Mouse (Mus musculus): ENCODE measurements around the gene Tnip2. TPM values are rescaled to one million over a fixed set of nuclear protein-coding genes. Genes with fewer than 3 reads are reported as not detected.

The Tnip2 gene
- total RNA-seq, 2 experiments from 2014 or later = 19.2 to 30.8 TPM

DNA sequence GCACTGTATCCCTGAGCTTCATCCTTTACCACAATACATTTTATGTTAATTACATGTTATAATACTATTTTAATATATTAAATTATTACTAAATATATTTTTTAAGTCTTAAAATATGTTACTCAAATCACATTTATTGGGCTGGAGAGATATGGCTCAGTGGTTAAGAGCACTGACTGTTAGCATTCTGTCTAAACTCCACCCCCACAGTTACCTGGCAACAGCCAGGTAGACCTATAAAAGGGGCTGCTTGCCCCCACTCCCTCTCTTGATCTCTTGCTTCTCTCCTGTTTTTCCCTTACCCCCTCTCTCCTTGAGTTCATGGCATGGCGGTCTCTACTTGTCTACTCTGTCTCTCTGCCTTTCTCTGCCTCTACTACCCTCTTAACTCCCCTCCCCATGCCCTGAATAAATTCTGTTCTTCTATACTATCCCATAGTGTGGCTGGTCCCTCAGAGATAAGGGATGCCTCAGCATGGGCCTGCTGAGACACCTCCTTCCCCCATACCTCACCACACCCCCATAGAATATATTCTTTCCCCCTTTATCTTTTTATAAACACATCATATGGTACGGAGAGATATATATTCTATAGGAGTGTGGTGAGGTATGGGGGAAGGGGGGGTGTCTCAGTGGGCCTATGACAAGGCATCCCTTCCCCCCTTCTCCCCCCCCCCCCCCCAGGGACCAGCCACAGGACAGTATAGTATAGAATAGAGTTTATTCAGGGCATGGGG is 45.6 kb downstream of the Tnip2 start:
- no peak for DNase-seq (ENCODE audit: extremely low spot score in 1 of 2, low spot score in 1 of 2)

DNA sequence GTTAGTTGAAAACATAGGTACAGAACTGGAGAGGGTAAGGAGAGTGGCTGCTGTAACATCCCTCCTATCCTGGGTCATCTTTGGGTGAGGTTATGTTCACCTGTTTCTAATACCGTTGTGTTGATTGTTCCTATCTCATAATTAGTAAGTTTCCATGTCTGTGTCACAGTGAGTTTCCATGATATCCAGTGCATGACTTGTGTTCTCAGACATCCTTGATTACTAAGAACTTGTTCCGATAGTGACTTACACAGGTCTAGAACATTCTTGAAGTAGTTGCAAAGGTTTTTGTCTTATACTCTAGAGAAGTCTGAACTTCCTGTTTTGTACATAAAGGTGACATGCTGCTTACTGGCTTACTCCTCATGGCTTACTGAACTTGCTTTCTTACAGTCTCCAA is 47.1 kb downstream of the Tnip2 start:
- no peak for DNase-seq (ENCODE audit: extremely low spot score in 1 of 2, low spot score in 1 of 2)

DNA sequence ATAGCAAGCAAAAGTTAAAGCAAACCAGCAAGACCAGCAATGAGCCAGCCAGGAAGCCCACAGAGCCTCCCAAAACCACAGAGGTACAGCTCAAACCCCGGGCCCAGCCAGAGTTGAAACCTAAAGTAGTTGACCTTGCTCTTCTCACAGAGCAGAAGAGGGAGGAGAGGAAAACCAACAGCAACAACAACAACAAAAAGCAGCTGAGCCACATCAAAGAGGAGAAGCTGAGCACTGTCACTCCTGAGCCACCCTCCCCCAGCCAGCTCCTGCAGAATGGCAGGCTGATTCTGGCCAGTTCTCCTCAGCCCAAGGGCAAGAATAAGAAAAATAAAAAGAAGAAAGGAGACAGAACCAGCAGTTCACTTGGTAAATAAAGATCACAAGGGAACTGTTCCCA is 47.7 kb downstream of the Tnip2 start:
- no peak for DNase-seq (ENCODE audit: extremely low spot score in 1 of 2, low spot score in 1 of 2)

DNA sequence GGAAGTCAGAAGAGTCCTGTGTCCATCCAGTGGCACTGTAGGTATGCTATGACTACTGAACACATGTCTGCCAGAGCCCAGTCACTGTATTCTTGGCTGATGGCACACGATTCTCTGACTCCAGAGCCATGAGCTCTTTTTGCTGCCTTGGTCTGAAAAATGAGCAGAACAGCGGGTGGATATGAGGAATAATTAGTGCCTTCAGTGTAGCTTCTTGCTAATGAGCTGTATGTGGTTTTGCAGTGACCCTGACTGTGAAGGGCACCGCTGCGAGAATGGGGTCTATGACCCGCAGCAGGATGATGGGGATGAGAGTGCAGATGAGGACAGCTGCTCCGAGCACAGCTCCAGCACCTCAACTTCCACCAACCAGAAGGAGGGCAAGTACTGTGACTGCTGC is 52.0 kb downstream of the Tnip2 start:
- no peak for DNase-seq (ENCODE audit: extremely low spot score in 1 of 2, low spot score in 1 of 2)

DNA sequence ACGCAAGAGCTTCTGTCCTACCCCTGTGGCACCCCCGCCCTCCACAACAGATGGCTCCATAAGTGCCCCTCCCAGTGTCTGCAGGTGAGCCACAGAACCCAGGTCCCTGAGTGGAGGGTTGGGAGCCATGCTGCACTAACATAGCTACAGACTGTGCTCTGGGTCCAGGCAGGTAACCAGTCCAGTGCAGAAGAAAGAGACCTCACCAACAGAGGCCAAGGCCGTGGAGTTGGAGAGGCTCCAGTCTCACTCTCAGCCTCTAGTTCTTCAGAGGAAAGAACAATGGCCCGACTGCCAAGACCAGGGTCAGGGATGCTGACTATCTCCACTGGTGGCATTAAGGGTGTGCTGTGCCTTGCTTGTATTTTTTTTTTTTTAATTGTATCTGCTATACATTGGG is 52.5 kb downstream of the Tnip2 start:
- DNase-seq (ENCODE audit: extremely low spot score in 1 of 2, low spot score in 1 of 2) = no peak

DNA sequence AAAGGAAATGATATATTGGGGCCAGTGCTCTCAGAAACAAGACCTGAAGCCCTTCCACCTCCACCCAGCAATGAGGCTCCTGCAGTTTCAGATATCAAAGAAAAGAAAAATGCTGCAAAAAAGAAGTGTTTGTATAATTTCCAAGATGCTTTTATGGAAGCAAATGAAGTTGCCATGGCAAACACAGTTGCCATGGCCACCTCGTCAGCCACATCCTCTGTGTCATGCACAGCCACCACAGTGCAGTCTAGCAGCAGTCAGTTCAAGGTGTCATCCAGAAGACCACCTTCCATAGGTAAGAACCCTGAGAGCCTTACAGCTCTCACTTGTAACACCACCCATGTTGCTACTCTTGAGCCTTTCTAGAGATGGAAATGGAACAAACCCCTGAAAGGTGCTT is 54.8 kb downstream of the Tnip2 start:
- no peak for DNase-seq (ENCODE audit: extremely low spot score in 1 of 2, low spot score in 1 of 2)

DNA sequence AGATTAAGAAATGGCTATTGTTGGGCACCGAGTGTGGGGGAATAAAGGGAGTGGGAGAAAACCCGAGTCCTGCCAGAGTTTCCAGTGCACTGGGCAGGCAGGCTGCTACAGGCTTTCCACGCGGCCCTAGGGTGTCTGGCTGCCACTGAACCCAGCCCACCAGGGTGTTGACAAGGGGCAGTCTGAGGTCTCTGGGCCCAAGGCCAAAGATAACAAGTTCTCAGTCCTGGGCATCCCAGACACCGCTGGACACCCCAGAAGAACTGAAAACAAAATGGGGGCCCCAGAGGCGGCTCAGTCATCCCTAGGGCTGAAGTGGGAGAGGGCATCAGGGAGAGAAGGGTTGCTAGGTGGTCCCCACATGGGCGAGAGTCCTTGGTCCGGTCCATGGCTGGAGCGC is 67.6 kb downstream of the Tnip2 start:
- no peak for DNase-seq (ENCODE audit: extremely low spot score in 1 of 2, low spot score in 1 of 2)

Other genes starting within 250 kb of the Tnip2 start
- gene Zfyve28, start 225.5 kb downstream of the Tnip2 start, total RNA-seq (2021) = 10 to 100 TPM; 25.6 to 32.4 TPM
- gene Cfap99, start 225.4 kb downstream of the Tnip2 start, total RNA-seq (2021) = under 1 TPM; 0.20 to 0.66 TPM
- 10 to 100 TPM; 74.7 to 80.3 TPM for gene Rnf4, start 177.7 kb downstream of the Tnip2 start, total RNA-seq (2021)
- gene Fam193a, start 144.1 kb downstream of the Tnip2 start, total RNA-seq (2021) = 10 to 100 TPM; 37.0 to 42.2 TPM
- 1 to 10 TPM; 3.7 to 7.5 TPM for gene Sh3bp2, start 11.8 kb upstream of the Tnip2 start, total RNA-seq (2021)
- gene Add1, start 59.7 kb upstream of the Tnip2 start, total RNA-seq (2021) = 100 to 1,000 TPM; 452 to 468 TPM
- 10 to 100 TPM; 38.2 to 42.7 TPM for gene Mfsd10, start 123.2 kb upstream of the Tnip2 start, total RNA-seq (2021)
- 10 to 100 TPM; 13.1 to 15.0 TPM for gene Nop14, start 146.2 kb upstream of the Tnip2 start, total RNA-seq (2021)
- 1 to 10 TPM; 5.6 to 6.6 TPM for gene Grk4, start 146.4 kb upstream of the Tnip2 start, total RNA-seq (2021)
- 10 to 100 TPM; 73.0 to 85.5 TPM for gene Htt, start 247.7 kb upstream of the Tnip2 start, total RNA-seq (2021)